Mouse (Mus musculus) limb, embryonic 14.5 days (tissue): ENCODE results near the gene Calr. TPM values are rescaled to one million over a fixed set of nuclear protein-coding genes. Genes with fewer than 3 reads are reported as not detected.

Source experiments
- ATAC-seq: fragments of 200-750 bp; cut with Nextera tagmentation; 2 replicates; pipeline ENCODE4 v1.8.0; 2017; ENCODE audit warnings: low read depth, moderate number of reproducible peaks, moderate TSS enrichment; ENCODE audit not compliant: low FRiP score
- DNase-seq: peaks from one replicate; pipeline ENCODE4 v3.0.0-alpha.2; 2015; ENCODE audit warnings: low spot score
- H3K27ac ChIP-seq: fragments of 300-500 bp; sonication (generic); replicated peaks from 2 replicates; pipeline ENCODE4 v1.5.1; 2014; ENCODE audit warnings: low read depth, mild to moderate bottlenecking, low read length, moderate library complexity, mixed read lengths
- H3K27me3 ChIP-seq: fragments of 300-500 bp; sonication (generic); 2 replicates; pipeline ENCODE4 v1.6.1; 2014; ENCODE audit warnings: low read length, mixed read lengths; ENCODE audit not compliant: control insufficient read depth, insufficient read depth
- H3K36me3 ChIP-seq: fragments of 300-500 bp; sonication (generic); 2 replicates; pipeline ENCODE4 v1.6.1; 2014; ENCODE audit warnings: mild to moderate bottlenecking, low read length, moderate library complexity, mixed read lengths; ENCODE audit not compliant: control insufficient read depth, insufficient read depth
- H3K4me1 ChIP-seq: fragments of 300-500 bp; sonication (generic); 2 replicates; pipeline ENCODE4 v1.6.1; 2014; ENCODE audit warnings: antibody characterized with exemption, low read length, mixed read lengths; ENCODE audit not compliant: control insufficient read depth, insufficient read depth
- H3K4me2 ChIP-seq: fragments of 300-500 bp; sonication (generic); replicated peaks from 2 replicates; pipeline ENCODE4 v1.6.1; 2014; ENCODE audit warnings: low read depth, mild to moderate bottlenecking, low read length, moderate library complexity; ENCODE audit not compliant: severe bottlenecking
- H3K4me3 ChIP-seq: fragments of 300-500 bp; sonication (generic); replicated peaks from 2 replicates; pipeline ENCODE4 v1.5.1; 2014; ENCODE audit warnings: low read length
- H3K9ac ChIP-seq: fragments of 300-500 bp; sonication (generic); 2 replicates; pipeline ENCODE4 v1.6.1; 2014; ENCODE audit warnings: mild to moderate bottlenecking, low read depth, low read length, moderate library complexity; ENCODE audit not compliant: severe bottlenecking
- H3K9me3 ChIP-seq: fragments of 300-500 bp; sonication (generic); 2 replicates; pipeline ENCODE4 v1.6.1; 2016; ENCODE audit warnings: low read length; ENCODE audit not compliant: control insufficient read depth
- POLR2A ChIP-seq: fragments of 200-500 bp; IDR thresholded peaks from 2 replicates; pipeline ENCODE4 v1.8.0; 2012; ENCODE audit warnings: inconsistent platforms, mild to moderate bottlenecking, moderate library complexity, borderline replicate concordance; ENCODE audit not compliant: insufficient read depth, insufficient read length; ENCODE audit errors: extremely low read depth
- WGBS: fragments of 180-500 bp; shearing (Covaris S2); extraction: QIAGEN DNeasy Blood & Tissue Kit; methylation state at CpG from one replicate; pipeline ENCODE4 v1.1.7; 2014; 5-methylcytosine and 5-hydroxymethylcytosine counted together
- polyA plus RNA-seq, 2 experiments: library from polyadenylated mRNA; depleted of rRNA in 1 of 2; stranded (reverse) in 1 of 2; unstranded in 1 of 2; fragments of >200 nt; fragmentation: Nextera tagmentation in 1 of 2; extraction: Ambion mirVana in 1 of 2; gene quantifications; 2 replicates each; pipeline versions ENCODE4 v1.2.1 to v1.2.3; 2012 to 2014

Calr gene
- polyA plus RNA-seq, 2 experiments, result 827 to 831 TPM

DNA sequence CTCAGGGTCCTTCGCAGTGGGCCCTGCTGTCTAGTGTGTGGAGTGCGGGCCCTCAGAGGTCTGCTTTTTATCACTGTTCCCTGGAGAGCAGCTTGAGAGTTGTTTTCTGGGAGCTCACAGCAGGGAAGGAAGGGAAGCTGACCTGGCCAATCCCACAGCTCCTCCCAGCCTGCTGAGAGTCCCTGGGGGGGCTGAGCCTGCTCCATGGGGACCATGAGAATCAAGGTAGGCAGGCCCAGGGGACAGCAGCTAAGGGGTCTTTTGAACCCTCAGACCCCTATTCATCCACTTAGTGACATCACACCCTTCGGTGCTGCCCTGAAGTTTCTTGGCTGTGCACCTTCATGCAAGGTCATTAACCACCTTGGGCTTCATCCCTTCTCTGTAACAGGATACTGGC lies 24.0 kb downstream of the Calr start, which contains the start of gene Dand5:
Gene Dand5, minus strand, starts transcription at position 101 of the 400 bp plus-strand sequence.
- H3K27ac ChIP-seq, result no peak within 1 kb of the TSS
- H3K4me2 ChIP-seq, result peak within 1 kb of the TSS; percentile 51
- no peak for DNase-seq
- no peak for ATAC-seq
- no peak for TF ChIP-seq POLR2A
- no peaks in the 10 kb centered on the region for H3K36me3 ChIP-seq
- H3K9me3 ChIP-seq, result no peaks in the 10 kb centered on the region
- no peaks in the 10 kb centered on the region for H3K27me3 ChIP-seq
- no peak within 1 kb of the TSS for H3K9ac ChIP-seq
- 0 out of 2 replicates have a peak, but pooled peaks cover 4% of the 10 kb centered on the region for H3K4me1 ChIP-seq
- WGBS, result 30% methylated on average over 3 of the region's 3 CpGs
- H3K4me3 ChIP-seq, result peak within 1 kb of the TSS; percentile 17; the same call in 1 of the 2 replicates

DNA sequence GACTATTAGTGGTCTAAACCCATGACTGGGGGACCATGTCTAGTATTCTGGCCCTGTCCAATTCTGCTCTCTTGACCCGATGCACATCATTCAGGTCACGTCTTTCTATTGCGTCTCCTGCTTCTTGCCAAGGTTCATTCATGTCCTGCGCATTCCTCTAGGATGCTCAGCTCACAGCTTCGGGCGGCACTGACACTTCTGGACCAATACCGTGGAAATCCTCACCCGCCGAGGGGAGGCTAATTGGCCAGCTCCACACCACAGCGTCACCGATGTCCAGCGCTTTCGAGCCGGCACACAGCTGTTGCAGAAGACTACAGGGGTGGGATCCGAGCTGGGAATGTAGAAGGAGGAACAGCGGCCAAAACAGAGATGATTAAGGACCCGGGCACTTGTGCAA lies 30.6 kb downstream of the Calr start:
- H3K4me1 ChIP-seq, result 0 out of 2 replicates have a peak, but pooled peaks cover 7% of the 10 kb centered on the region
- 80% methylated on average over 17 of the region's 17 CpGs for WGBS
- H3K27me3 ChIP-seq, result no peaks in the 10 kb centered on the region
- DNase-seq, result no peak
- no peak overlapping the region for H3K4me2 ChIP-seq
- ATAC-seq, result no peak
- H3K27ac ChIP-seq, result no peak overlapping the region
- no peak for TF ChIP-seq POLR2A
- H3K36me3 ChIP-seq, result no peaks in the 10 kb centered on the region
- H3K9me3 ChIP-seq, result no peaks in the 10 kb centered on the region
- no peak overlapping the region for H3K9ac ChIP-seq
- H3K4me3 ChIP-seq, result no peak overlapping the region

DNA sequence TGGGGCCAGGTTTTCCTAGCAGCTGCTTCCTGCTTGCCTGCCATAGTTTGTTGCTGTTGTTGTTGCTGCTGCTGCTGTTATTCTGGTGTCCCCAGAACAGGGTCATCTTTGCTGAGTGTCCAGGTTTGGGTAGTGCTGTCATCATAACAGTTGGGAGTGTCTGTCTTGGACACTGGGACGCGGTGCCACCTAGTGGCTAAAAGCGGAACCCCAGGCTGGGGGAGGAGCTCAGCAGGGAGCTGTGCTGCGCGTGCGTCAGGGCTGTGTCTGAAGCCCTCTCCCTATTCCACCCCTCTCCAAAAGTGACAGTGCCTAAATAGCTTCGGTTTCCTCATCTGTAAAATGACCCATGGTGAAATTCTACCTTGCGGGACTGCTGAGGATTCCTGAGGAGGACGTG lies 31.2 kb downstream of the Calr start:
- no peak overlapping the region for H3K9ac ChIP-seq
- H3K27me3 ChIP-seq, result no peaks in the 10 kb centered on the region

DNA sequence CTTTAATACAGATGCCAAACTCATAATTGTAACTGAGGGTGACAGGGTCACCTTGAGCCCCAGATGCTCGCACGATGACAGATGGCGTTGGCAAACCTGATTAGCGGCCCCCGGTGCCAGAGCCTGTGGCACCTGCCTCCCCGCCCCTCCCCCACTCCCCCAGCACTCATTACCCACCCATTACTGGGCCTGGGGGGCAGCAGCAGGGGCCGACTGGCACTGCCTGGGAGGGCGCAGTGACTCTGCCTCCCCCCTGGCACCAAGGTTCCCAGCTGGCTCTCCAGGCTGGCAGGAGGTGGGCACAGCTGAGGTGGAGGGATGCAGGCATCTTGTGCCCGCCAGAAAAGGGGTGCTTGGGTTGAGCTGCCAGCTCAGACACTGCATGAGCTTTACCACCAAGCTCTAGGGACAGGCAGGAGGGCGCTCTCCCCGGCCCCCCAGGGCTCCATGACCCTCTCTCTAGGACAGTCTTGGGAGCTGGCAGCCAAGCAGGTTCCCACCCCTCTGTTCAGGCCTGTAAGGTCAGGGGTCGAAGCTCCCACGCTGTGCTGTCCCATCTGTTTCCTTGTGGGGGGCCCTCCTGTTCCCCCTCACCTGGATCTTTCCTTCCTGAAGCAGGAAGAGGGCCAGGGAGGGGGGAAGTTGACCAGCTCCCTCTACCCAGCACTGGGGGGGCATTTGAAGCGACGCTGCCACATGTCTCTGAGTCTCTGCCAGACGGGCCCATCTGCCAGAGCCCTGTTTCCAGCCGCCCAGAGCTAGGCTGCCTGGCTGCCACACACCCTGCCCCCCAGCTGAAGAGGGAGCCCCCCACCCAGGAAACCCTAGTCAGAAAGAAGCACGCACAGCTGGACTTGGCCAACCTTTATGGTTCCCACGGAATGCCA lies 31.9 kb downstream of the Calr start:
- WGBS, result 48% methylated on average over 13 of the region's 19 CpGs
- H3K4me2 ChIP-seq, result no peak overlapping the region
- no peaks in the 10 kb centered on the region for H3K27me3 ChIP-seq
- DNase-seq (no peak), ATAC-seq (no peak)
- H3K4me3 ChIP-seq, result no peak overlapping the region
- H3K36me3 ChIP-seq, result no peaks in the 10 kb centered on the region
- no peak overlapping the region for H3K27ac ChIP-seq
- no peak for TF ChIP-seq POLR2A
- H3K4me1 ChIP-seq, result peaks cover 11% of the 10 kb centered on the region; the same call in 1 of the 2 replicates
- no peak overlapping the region for H3K9ac ChIP-seq
- H3K9me3 ChIP-seq, result no peaks in the 10 kb centered on the region

More for the DNA sequence above, 31.2 kb downstream of the Calr start:
- Histone ChIP-seq H3K4me2 (no peak overlapping the region), H3K9me3 (no peaks in the 10 kb centered on the region), H3K27ac (no peak overlapping the region), H3K36me3 (no peaks in the 10 kb centered on the region), H3K4me1 (peaks cover 9% of the 10 kb centered on the region; the same call in 1 of the 2 replicates), H3K4me3 (no peak overlapping the region)
- no peak for TF ChIP-seq POLR2A
- WGBS, result 10% methylated on average over 9 of the region's 9 CpGs
- DNase-seq (peak; percentile 79), ATAC-seq (peak; percentile 72)

DNA sequence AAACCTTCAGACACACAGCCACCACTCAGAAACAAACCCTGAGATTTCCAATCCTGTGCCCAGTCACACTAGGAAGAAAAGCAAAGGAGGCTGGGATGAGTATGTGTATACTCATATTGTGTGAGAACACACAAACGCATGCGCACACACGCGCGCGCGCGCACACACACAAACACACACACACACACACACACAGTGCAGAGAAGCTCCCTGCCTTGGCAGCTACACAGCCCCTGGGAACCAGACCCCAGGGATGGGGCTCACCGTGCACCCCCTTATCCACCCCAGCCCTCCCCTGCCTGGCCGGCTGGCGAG lies 32.5 kb downstream of the Calr start:
- Histone ChIP-seq H3K4me1 (peaks cover 11% of the 10 kb centered on the region; the same call in 1 of the 2 replicates), H3K9ac (no peak overlapping the region), H3K27ac (no peak overlapping the region), H3K36me3 (no peaks in the 10 kb centered on the region), H3K27me3 (no peaks in the 10 kb centered on the region), H3K4me3 (no peak overlapping the region), H3K4me2 (no peak overlapping the region), H3K9me3 (no peaks in the 10 kb centered on the region)
- TF ChIP-seq POLR2A, result no peak
- 82% methylated on average over 11 of the region's 11 CpGs for WGBS
- no peak for DNase-seq
- ATAC-seq, result no peak
